Mouse (Mus musculus) CH12.LX (cell line): ENCODE results near the gene Rsph14. TPM values are rescaled to one million over a fixed set of nuclear protein-coding genes. Genes with fewer than 3 reads are reported as not detected.

Experiments
- DNase-seq: peaks from one replicate; pipeline ENCODE4 v3.0.0-alpha.2; 2013; ENCODE audit errors: extremely low read depth
- H3K27ac ChIP-seq: 2 replicates; pipeline ENCODE4 v1.5.1; 2012; ENCODE audit warnings: low read depth, mild to moderate bottlenecking, control low read depth, moderate library complexity; ENCODE audit not compliant: insufficient read depth
- H3K27me3 ChIP-seq: replicated peaks from 2 replicates; pipeline ENCODE3; 2012; ENCODE audit warnings: inconsistent platforms
- H3K36me3 ChIP-seq, 2 experiments: replicated peaks in 1 of 2; 2 replicates each; pipeline versions ENCODE3 to v1.6.1; 2012; ENCODE audit warnings: inconsistent platforms in 1 of 2, low read length in 1 of 2, mild to moderate bottlenecking in 1 of 2, mixed read lengths in 1 of 2, moderate library complexity in 1 of 2; ENCODE audit not compliant: control insufficient read depth in 1 of 2, insufficient read depth in 1 of 2
- H3K4me1 ChIP-seq, 2 experiments: 2 replicates each; pipeline ENCODE4 v1.6.1; 2012; ENCODE audit warnings: inconsistent platforms in 1 of 2, moderate library complexity in 1 of 2; ENCODE audit not compliant: insufficient read depth in 2 of 2, control insufficient read depth in 1 of 2
- H3K4me2 ChIP-seq: 2 replicates; pipeline ENCODE4 v1.6.1; 2012; ENCODE audit warnings: low read depth, mild to moderate bottlenecking, control low read depth; ENCODE audit not compliant: poor library complexity, insufficient read depth, severe bottlenecking
- H3K4me3 ChIP-seq, 3 experiments: fragments of 150-350 bp in 1 of 3; sonication (generic) in 1 of 3; replicated peaks in 1 of 3; 2 replicates each; pipeline versions ENCODE3 to v1.5.1; 2011 to 2012; ENCODE audit warnings: low read depth in 2 of 3, low read length in 2 of 3, mild to moderate bottlenecking in 2 of 3, moderate library complexity in 2 of 3, control low read depth in 1 of 3, improper control_type of control experiment in 1 of 3, inconsistent platforms in 1 of 3, mixed read lengths in 1 of 3; ENCODE audit not compliant: poor library complexity in 1 of 3
- H3K79me2 ChIP-seq: replicated peaks from 2 replicates; pipeline ENCODE4 v1.6.1; 2012; ENCODE audit warnings: mild to moderate bottlenecking, moderate library complexity; ENCODE audit not compliant: control insufficient read depth, poor library complexity, insufficient read depth, severe bottlenecking; ENCODE audit errors: extremely low read depth
- H3K9ac ChIP-seq: 2 replicates; pipeline ENCODE4 v1.6.1; 2012; ENCODE audit warnings: low read depth, mild to moderate bottlenecking, control low read depth, moderate library complexity; ENCODE audit not compliant: insufficient read depth
- H3K9me3 ChIP-seq: replicated peaks from 2 replicates; pipeline ENCODE3; 2012; ENCODE audit warnings: low read length, inconsistent platforms, mixed read lengths
- BHLHE40 ChIP-seq: IDR thresholded peaks from 2 replicates; pipeline ENCODE4 v1.6.1; 2011; ENCODE audit warnings: mild to moderate bottlenecking, low read depth, low read length, improper control_type of control experiment
- CHD1 ChIP-seq: IDR thresholded peaks from 2 replicates; pipeline ENCODE4 v1.6.1; 2012; ENCODE audit warnings: low read depth, low read length, improper control_type of control experiment, inconsistent platforms
- CHD2 ChIP-seq: IDR thresholded peaks from 2 replicates; pipeline ENCODE4 v1.6.1; 2011; ENCODE audit warnings: low read length, improper control_type of control experiment
- E2F4 ChIP-seq: IDR thresholded peaks from 2 replicates; pipeline ENCODE4 v1.6.1; 2011; ENCODE audit warnings: low read depth, low read length, improper control_type of control experiment; ENCODE audit not compliant: insufficient replicate concordance
- ELF1 ChIP-seq: IDR thresholded peaks from 2 replicates; pipeline ENCODE4 v1.6.1; 2014; ENCODE audit warnings: low read depth, mild to moderate bottlenecking, inconsistent platforms, low read length, improper control_type of control experiment
- EP300 ChIP-seq: IDR thresholded peaks from 2 replicates; pipeline ENCODE4 v1.6.1; 2011; ENCODE audit warnings: low read length, improper control_type of control experiment
- ETS1 ChIP-seq: conservative IDR thresholded peaks from 2 replicates; pipeline ENCODE4 v1.6.1; 2012; ENCODE audit warnings: low read depth, mild to moderate bottlenecking, inconsistent platforms, low read length, improper control_type of control experiment, moderate library complexity
- GABPA ChIP-seq: IDR thresholded peaks from 2 replicates; pipeline ENCODE4 v1.6.1; 2012; ENCODE audit warnings: low read depth, low read length, improper control_type of control experiment, inconsistent platforms; ENCODE audit not compliant: insufficient replicate concordance
- HCFC1 ChIP-seq: IDR thresholded peaks from 2 replicates; pipeline ENCODE4 v1.6.1; 2012; ENCODE audit warnings: low read depth, mild to moderate bottlenecking, inconsistent platforms, low read length, improper control_type of control experiment
- IRF4 ChIP-seq: IDR thresholded peaks from 2 replicates; pipeline ENCODE4 v1.6.1; 2014; ENCODE audit warnings: low read depth, mild to moderate bottlenecking, inconsistent platforms, low read length, improper control_type of control experiment
- JUN ChIP-seq: IDR thresholded peaks from 2 replicates; pipeline ENCODE4 v1.6.1; 2011; ENCODE audit warnings: low read depth, mild to moderate bottlenecking, low read length, improper control_type of control experiment, moderate library complexity; ENCODE audit not compliant: insufficient read depth
- MAX ChIP-seq: IDR thresholded peaks from 2 replicates; pipeline ENCODE4 v1.6.1; 2011; ENCODE audit warnings: low read length, improper control_type of control experiment
- MAZ ChIP-seq: IDR thresholded peaks from 2 replicates; pipeline ENCODE4 v1.6.1; 2012; ENCODE audit warnings: low read depth, mild to moderate bottlenecking, inconsistent platforms, low read length, improper control_type of control experiment, moderate library complexity
- MXI1 ChIP-seq: IDR thresholded peaks from 2 replicates; pipeline ENCODE4 v1.6.1; 2011; ENCODE audit warnings: mild to moderate bottlenecking, low read depth, low read length, improper control_type of control experiment
- RAD21 ChIP-seq: IDR thresholded peaks from 2 replicates; pipeline ENCODE4 v1.6.1; 2011; ENCODE audit warnings: low read depth, mild to moderate bottlenecking, low read length, improper control_type of control experiment, moderate library complexity
- RCOR1 ChIP-seq: conservative IDR thresholded peaks from 2 replicates; pipeline ENCODE4 v1.6.1; 2012; ENCODE audit warnings: low read depth, mild to moderate bottlenecking, inconsistent platforms, low read length, improper control_type of control experiment
- SIN3A ChIP-seq: IDR thresholded peaks from 2 replicates; pipeline ENCODE4 v1.6.1; 2012; ENCODE audit warnings: low read length, improper control_type of control experiment, inconsistent platforms
- TBP ChIP-seq: conservative IDR thresholded peaks from 2 replicates; pipeline ENCODE4 v1.6.1; 2011; ENCODE audit warnings: low read depth, low read length, improper control_type of control experiment
- TCF12 ChIP-seq: IDR thresholded peaks from 2 replicates; pipeline ENCODE4 v1.6.1; 2014; ENCODE audit warnings: low read depth, mild to moderate bottlenecking, inconsistent platforms, low read length, improper control_type of control experiment
- USF2 ChIP-seq: conservative IDR thresholded peaks from 2 replicates; pipeline ENCODE4 v1.6.1; 2011; ENCODE audit warnings: low read depth, low read length, improper control_type of control experiment
- ZC3H11A ChIP-seq: IDR thresholded peaks from 2 replicates; pipeline ENCODE4 v1.6.1; 2012; ENCODE audit warnings: low read depth, mild to moderate bottlenecking, inconsistent platforms, low read length, improper control_type of control experiment
- ZMIZ1 ChIP-seq: IDR thresholded peaks from 2 replicates; pipeline ENCODE4 v1.6.1; 2012; ENCODE audit warnings: low read depth, mild to moderate bottlenecking, inconsistent platforms, low read length, improper control_type of control experiment
- dilution Hi-C: fragments of 300-500 bp; cut with MboI; formaldehyde crosslinking; loops from 2 replicates; pipeline ENCODE4 v1.14.3; 2020; ENCODE audit warnings: low sequenced_read_pairs; ENCODE audit not compliant: extremely low pct_unique_long_range_greater_than_20kb, extremely low pct_ligation_motif_present
- in situ Hi-C: fragments of 300-500 bp; cut with MboI; formaldehyde crosslinking; loops from 3 replicates; pipeline ENCODE4 v1.14.3; 2019; ENCODE audit warnings: low sequenced_read_pairs, low pct_ligation_motif_present, low pct_unique_long_range_greater_than_20kb, mixed read lengths
- polyA plus RNA-seq: library from polyadenylated mRNA; unstranded; fragments of >175 nt; gene quantifications from 2 replicates; pipeline ENCODE4 v1.2.1, GENCODE M21; 2012; ENCODE audit warnings: low read depth; ENCODE audit not compliant: insufficient read length
- total RNA-seq, 2 experiments: library from RNA; depleted of rRNA; stranded (reverse); fragments of 300-350 nt in 1 of 2; fragments of >200 nt in 1 of 2; gene quantifications; 2 replicates each; pipeline ENCODE4 v1.2.3; 2012 to 2014

Gene Rsph14
- total and polyA plus RNA-seq, 3 experiments = not detected

DNA sequence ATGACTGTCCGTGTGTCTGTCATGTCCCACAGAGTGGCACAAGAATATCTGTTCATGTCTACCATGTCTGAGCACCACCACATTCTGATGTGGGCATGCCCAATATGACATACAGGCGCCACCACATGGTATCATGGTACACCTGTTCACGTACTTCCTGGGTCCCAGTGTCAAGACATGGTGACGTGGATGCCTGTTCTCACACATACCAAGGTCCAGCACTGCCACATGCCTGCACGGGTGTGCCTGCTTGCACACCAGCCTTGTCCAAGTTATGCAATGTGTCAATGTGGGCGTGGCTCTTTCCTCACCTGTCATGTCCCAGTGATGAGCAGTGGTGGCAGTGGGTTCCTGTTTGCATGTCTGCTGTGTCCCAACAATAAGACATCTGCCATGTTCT, 99.9 kb downstream of the Rsph14 start:
- no peak overlapping the region for H3K4me3 ChIP-seq
- in situ Hi-C loops = no loop called here
- no peak overlapping the region for H3K27ac ChIP-seq
- H3K36me3 ChIP-seq = no peaks in the 10 kb centered on the region
- no peaks in the 10 kb centered on the region for H3K9me3 ChIP-seq
- TF ChIP-seq ZC3H11A (no peak), RAD21 (no peak), CHD2 (no peak), MAX (no peak), BHLHE40 (no peak), MXI1 (no peak), ELF1 (no peak), CHD1 (no peak), TCF12 (no peak), SIN3A (no peak), ETS1 (no peak), E2F4 (no peak), EP300 (no peak), HCFC1 (no peak), MAZ (no peak), USF2 (no peak)
- TF ChIP-seq, all 38 proteins: peak for 0
- H3K79me2 ChIP-seq = no peaks in the 10 kb centered on the region
- dilution Hi-C loops = no loop called here
- H3K4me2 ChIP-seq = no peak overlapping the region
- H3K9ac ChIP-seq = no peak overlapping the region
- H3K4me1 ChIP-seq = peaks cover 6 to 27% of the 10 kb centered on the region in 2 experiments
- no peak for DNase-seq
- H3K27me3 ChIP-seq = peaks cover 2% of the 10 kb centered on the region

DNA sequence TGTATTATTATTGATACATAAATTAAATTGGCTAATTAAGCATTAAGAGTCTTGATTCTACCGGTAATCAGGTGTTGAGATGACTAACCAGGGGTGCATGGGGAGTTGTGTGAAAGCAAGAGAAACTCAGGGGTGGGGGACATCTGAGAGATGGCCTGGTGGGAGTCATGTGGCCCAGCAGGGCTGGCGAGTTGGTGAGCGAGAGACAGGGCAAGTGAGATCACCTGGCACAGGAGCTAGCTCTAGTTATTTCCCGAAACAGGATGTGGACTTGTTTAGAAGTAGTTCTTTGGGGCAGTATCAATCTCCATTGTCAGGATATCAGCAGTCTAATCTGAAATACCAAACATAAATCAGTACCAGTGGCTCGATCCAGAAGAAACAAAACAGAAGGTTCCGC, 100.8 kb downstream of the Rsph14 start:
- no peak for DNase-seq
- in situ Hi-C loops = no loop called here
- H3K9ac ChIP-seq = no peak overlapping the region
- dilution Hi-C loops = no loop called here
- H3K4me3 ChIP-seq = no peak overlapping the region
- no peak overlapping the region for H3K4me2 ChIP-seq
- H3K27ac ChIP-seq = no peak overlapping the region
- no peaks in the 10 kb centered on the region for H3K36me3 ChIP-seq
- peaks cover under 1% of the 10 kb centered on the region for H3K9me3 ChIP-seq
- no peaks in the 10 kb centered on the region for H3K79me2 ChIP-seq
- peaks cover 6 to 24% of the 10 kb centered on the region in 2 experiments for H3K4me1 ChIP-seq
- peaks cover 2% of the 10 kb centered on the region for H3K27me3 ChIP-seq
- TF ChIP-seq RAD21 = no peak
- no peak for TF ChIP-seq RCOR1
- no peak for TF ChIP-seq TBP
- TF ChIP-seq EP300 = no peak
- TF ChIP-seq ZMIZ1 = no peak
- no peak for TF ChIP-seq MAZ
- no peak for TF ChIP-seq JUN
- no peak for TF ChIP-seq HCFC1
- no peak for TF ChIP-seq IRF4
- TF ChIP-seq GABPA = no peak
- no peak for TF ChIP-seq USF2
- TF ChIP-seq ETS1 = no peak
- no peak for TF ChIP-seq SIN3A
- TF ChIP-seq, all 38 proteins: peak for 0
